Mouse (Mus musculus): ENCODE data around the gene Nudt7. TPM values are rescaled to one million over a fixed set of nuclear protein-coding genes. Genes with fewer than 3 reads are reported as not detected.

The Nudt7 gene
- total and polyA plus RNA-seq, 3 experiments = 9.2 to 16.0 (median 9.9) TPM

GRCm38 (mm10) chr8:114124084-114124750, 9.1 kb upstream of the Nudt7 start:
- Histone ChIP-seq H3K27me3 (replicated peaks) (peaks cover 21% of the 10 kb centered on the region), H3K27ac (ENCODE audit: insufficient read depth, low read depth) (no peak overlapping the region), H3K4me3 (replicated peaks in 1 of 3; ENCODE audit: low read depth in 2 of 3, low read length in 2 of 3, poor library complexity in 1 of 3) (no peak overlapping the region), H3K36me3 (replicated peaks in 1 of 2; ENCODE audit: control insufficient read depth in 1 of 2, insufficient read depth in 1 of 2, low read length in 1 of 2) (no peaks in the 10 kb centered on the region), H3K9ac (ENCODE audit: insufficient read depth, low read depth) (no peak overlapping the region), H3K9me3 (replicated peaks; ENCODE audit: low read length) (peaks cover 3% of the 10 kb centered on the region), H3K79me2 (replicated peaks; ENCODE audit: control insufficient read depth, extremely low read depth, insufficient read depth, poor library complexity, severe bottlenecking) (no peaks in the 10 kb centered on the region), H3K4me2 (ENCODE audit: insufficient read depth, low read depth, poor library complexity, severe bottlenecking) (no peak overlapping the region), H3K4me1 (ENCODE audit: control insufficient read depth in 1 of 2, insufficient read depth in 2 of 2) (no peaks in the 10 kb centered on the region)
- in situ Hi-C loops (cut with MboI; ENCODE audit: low pct_ligation_motif_present, low pct_unique_long_range_greater_than_20kb, low sequenced_read_pairs) = no loop called here
- DNase-seq (ENCODE audit: extremely low read depth) = no peak
- TF ChIP-seq ETS1 (conservative IDR thresholded peaks at IDR 0.05; ENCODE audit: low read depth, low read length) (no peak), POLR2A (IDR thresholded peaks at IDR 0.05; ENCODE audit: low read depth, low read length) (no peak)
- dilution Hi-C loops (cut with MboI; ENCODE audit: extremely low pct_ligation_motif_present, extremely low pct_unique_long_range_greater_than_20kb, low sequenced_read_pairs) = no loop called here

- Histone ChIP-seq H3K9ac (ENCODE audit: insufficient read depth, low read depth) (no peak overlapping the region), H3K27me3 (replicated peaks) (peaks cover 16% of the 10 kb centered on the region), H3K79me2 (replicated peaks; ENCODE audit: control insufficient read depth, extremely low read depth, insufficient read depth, poor library complexity, severe bottlenecking) (no peaks in the 10 kb centered on the region), H3K27ac (ENCODE audit: insufficient read depth, low read depth) (no peak overlapping the region), H3K36me3 (replicated peaks in 1 of 2; ENCODE audit: control insufficient read depth in 1 of 2, insufficient read depth in 1 of 2, low read length in 1 of 2) (peaks cover 0 to 7% of the 10 kb centered on the region in 2 experiments), H3K4me2 (ENCODE audit: insufficient read depth, low read depth, poor library complexity, severe bottlenecking) (no peak overlapping the region), H3K4me3 (replicated peaks in 1 of 3; ENCODE audit: low read depth in 2 of 3, low read length in 2 of 3, poor library complexity in 1 of 3) (no peak overlapping the region), H3K9me3 (replicated peaks; ENCODE audit: low read length) (no peaks in the 10 kb centered on the region), H3K4me1 (ENCODE audit: control insufficient read depth in 1 of 2, insufficient read depth in 2 of 2) (peaks cover 8 to 13% of the 10 kb centered on the region in 2 experiments; a peak in 3 of 4 replicates)
- DNase-seq (ENCODE audit: extremely low read depth) = no peak
- in situ Hi-C loops (cut with MboI; ENCODE audit: low pct_ligation_motif_present, low pct_unique_long_range_greater_than_20kb, low sequenced_read_pairs) = no loop called here
- dilution Hi-C loops (cut with MboI; ENCODE audit: extremely low pct_ligation_motif_present, extremely low pct_unique_long_range_greater_than_20kb, low sequenced_read_pairs) = no loop called here
- TF ChIP-seq MAZ (IDR thresholded peaks at IDR 0.05; ENCODE audit: low read depth, low read length) (no peak), MXI1 (IDR thresholded peaks at IDR 0.05; ENCODE audit: low read depth, low read length) (no peak), USF2 (conservative IDR thresholded peaks at IDR 0.05; ENCODE audit: low read depth, low read length) (no peak), TBP (conservative IDR thresholded peaks at IDR 0.05; ENCODE audit: low read depth, low read length) (no peak), NRF1 (IDR thresholded peaks at IDR 0.05; ENCODE audit: low read depth, low read length) (no peak), SMC3 (IDR thresholded peaks at IDR 0.05; ENCODE audit: low read depth, low read length) (no peak), ELF1 (IDR thresholded peaks at IDR 0.05; ENCODE audit: low read depth, low read length) (no peak), CTCF (conservative IDR thresholded peaks at IDR 0.05 in 1 of 2, IDR thresholded peaks at IDR 0.05 in 1 of 2; ENCODE audit: low read depth in 2 of 2, low read length in 2 of 2) (no peak), IRF4 (IDR thresholded peaks at IDR 0.05; ENCODE audit: low read depth, low read length) (no peak), HCFC1 (IDR thresholded peaks at IDR 0.05; ENCODE audit: low read depth, low read length) (no peak), ZMIZ1 (IDR thresholded peaks at IDR 0.05; ENCODE audit: low read depth, low read length) (no peak), MAFK (IDR thresholded peaks at IDR 0.05; ENCODE audit: insufficient replicate concordance, low read length) (no peak), RAD21 (IDR thresholded peaks at IDR 0.05; ENCODE audit: low read depth, low read length) (no peak), JUN (IDR thresholded peaks at IDR 0.05; ENCODE audit: insufficient read depth, low read depth, low read length) (no peak)
Observed at GRCm38 (mm10) chr8:114130838-114131237, 2.5 kb upstream of the Nudt7 start.

Data from CH12.LX (cell line).